Mouse (Mus musculus): Measurements from ENCODE around the gene Hoxa7. TPM values are rescaled to one million over a fixed set of nuclear protein-coding genes. Genes with fewer than 3 reads are reported as not detected.

The Hoxa7 gene
- polyA plus RNA-seq, 1 experiment: 1.4 TPM

DNA sequence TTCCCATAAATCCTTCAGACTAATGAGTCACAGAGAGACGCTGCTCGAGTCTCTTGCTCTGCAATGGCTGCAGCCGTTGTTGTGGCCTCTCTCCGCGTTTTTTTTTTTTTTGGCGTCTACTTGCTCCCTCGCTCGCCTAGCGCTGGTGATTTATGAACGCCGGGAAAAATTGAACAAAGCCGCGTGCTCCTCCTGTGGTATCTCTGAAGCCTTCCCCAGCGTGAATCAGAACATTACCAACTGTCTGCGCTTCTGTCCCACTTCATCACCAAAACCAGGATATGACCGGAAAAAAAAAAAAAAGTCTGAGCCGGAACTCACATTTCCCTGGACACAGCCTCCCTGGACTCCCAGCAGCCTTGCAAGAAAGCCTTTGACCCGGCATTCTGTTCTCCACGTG lies 36.4 kb downstream of the Hoxa7 start:
- Histone ChIP-seq H3K36me3 (ENCODE audit: control insufficient read depth, insufficient read depth, low read length, poor library complexity, severe bottlenecking) (no peaks in the 10 kb centered on the region), H3K4me3 (ENCODE audit: low read depth, low read length) (no peak overlapping the region), H3K4me1 (ENCODE audit: control insufficient read depth, insufficient read depth, low read length) (no peaks in the 10 kb centered on the region), H3K9me3 (replicated peaks; ENCODE audit: control insufficient read depth, insufficient read depth, low read length, poor library complexity, severe bottlenecking) (no peaks in the 10 kb centered on the region), H3K27ac (ENCODE audit: insufficient read depth, low read length) (no peak overlapping the region), H3K9ac (ENCODE audit: low read depth, poor library complexity, severe bottlenecking) (no peak overlapping the region), H3K27me3 (ENCODE audit: control insufficient read depth, insufficient read depth, low read length, poor library complexity, severe bottlenecking) (peaks cover 13% of the 10 kb centered on the region)
- TF ChIP-seq CTCF (IDR thresholded peaks at IDR 0.05; ENCODE audit: low read depth, low read length): no peak
- TF ChIP-seq POLR2A (IDR thresholded peaks at IDR 0.05; ENCODE audit: insufficient read depth, low read length): no peak
- no peak for TF ChIP-seq EP300 (IDR thresholded peaks at IDR 0.05; ENCODE audit: insufficient read depth, low read depth, low read length)

DNA sequence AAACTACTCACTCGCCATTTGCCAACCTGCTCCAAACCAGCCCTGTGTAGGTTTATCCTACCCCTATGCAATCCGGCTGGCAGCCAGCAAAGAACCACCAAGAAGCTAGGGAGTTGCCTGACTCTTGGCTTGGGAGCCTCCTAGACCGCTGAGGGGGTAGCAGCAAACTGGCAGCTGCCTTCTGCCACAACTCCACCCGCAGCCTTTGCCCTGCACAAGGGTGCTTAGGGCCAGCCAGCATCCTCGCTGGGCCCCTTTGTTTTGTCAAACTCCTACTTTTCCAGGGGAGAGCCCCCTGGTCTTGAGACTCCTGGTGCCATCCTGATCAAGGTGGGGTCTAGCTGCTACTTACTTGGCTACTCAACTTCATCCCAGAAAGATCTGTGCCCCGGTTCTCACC lies 37.0 kb downstream of the Hoxa7 start:
- Histone ChIP-seq H3K9me3 (replicated peaks; ENCODE audit: control insufficient read depth, insufficient read depth, low read length, poor library complexity, severe bottlenecking) (no peaks in the 10 kb centered on the region), H3K27ac (ENCODE audit: insufficient read depth, low read length) (no peak overlapping the region), H3K4me3 (ENCODE audit: low read depth, low read length) (no peak overlapping the region), H3K36me3 (ENCODE audit: control insufficient read depth, insufficient read depth, low read length, poor library complexity, severe bottlenecking) (no peaks in the 10 kb centered on the region), H3K27me3 (ENCODE audit: control insufficient read depth, insufficient read depth, low read length, poor library complexity, severe bottlenecking) (peaks cover 17% of the 10 kb centered on the region), H3K4me1 (ENCODE audit: control insufficient read depth, insufficient read depth, low read length) (no peaks in the 10 kb centered on the region), H3K9ac (ENCODE audit: low read depth, poor library complexity, severe bottlenecking) (no peak overlapping the region)
- TF ChIP-seq EP300 (IDR thresholded peaks at IDR 0.05; ENCODE audit: insufficient read depth, low read depth, low read length) (no peak), POLR2A (IDR thresholded peaks at IDR 0.05; ENCODE audit: insufficient read depth, low read length) (no peak), CTCF (IDR thresholded peaks at IDR 0.05; ENCODE audit: low read depth, low read length) (no peak)

DNA sequence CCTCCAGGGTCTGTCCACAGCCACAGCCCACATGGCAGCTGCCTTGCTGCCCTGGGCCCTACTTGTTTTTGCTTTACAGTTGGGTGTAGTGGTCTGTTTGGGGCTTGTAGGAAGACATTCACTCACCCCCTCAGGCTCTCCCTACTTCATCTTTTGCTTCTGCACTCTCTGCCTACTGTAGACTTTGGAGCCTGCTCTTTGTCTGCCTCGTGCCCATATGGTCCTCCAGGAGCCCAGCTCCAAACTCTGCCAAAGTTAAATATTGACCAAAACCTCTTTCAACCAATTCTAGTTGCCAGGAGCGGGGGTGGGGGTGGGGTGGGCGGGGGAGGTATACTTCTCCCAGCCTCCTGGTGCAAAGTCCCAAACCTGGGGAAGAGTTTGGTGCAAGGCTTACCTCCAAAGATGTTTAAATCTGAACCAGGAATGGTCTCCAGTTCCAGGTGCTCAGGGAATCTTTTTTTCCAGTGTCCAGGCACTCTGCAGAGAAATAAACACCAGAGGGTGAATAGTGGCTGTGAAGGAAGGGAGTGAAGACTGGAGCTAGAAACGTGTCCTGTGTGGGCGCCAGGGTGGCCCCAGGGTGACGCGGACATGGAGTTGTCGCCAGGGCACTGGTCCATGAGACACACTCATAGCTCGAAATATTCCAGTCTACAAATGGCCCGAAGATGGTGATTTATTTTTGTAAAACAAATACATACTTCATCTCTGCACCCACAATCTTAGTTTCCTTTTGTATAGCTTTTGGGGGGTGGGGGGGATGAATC lies 38.2 kb downstream of the Hoxa7 start:
- Histone ChIP-seq H3K9ac (ENCODE audit: low read depth, poor library complexity, severe bottlenecking) (no peak overlapping the region), H3K9me3 (replicated peaks; ENCODE audit: control insufficient read depth, insufficient read depth, low read length, poor library complexity, severe bottlenecking) (no peaks in the 10 kb centered on the region), H3K36me3 (ENCODE audit: control insufficient read depth, insufficient read depth, low read length, poor library complexity, severe bottlenecking) (no peaks in the 10 kb centered on the region), H3K4me3 (ENCODE audit: low read depth, low read length) (no peak overlapping the region), H3K4me1 (ENCODE audit: control insufficient read depth, insufficient read depth, low read length) (no peaks in the 10 kb centered on the region), H3K27ac (ENCODE audit: insufficient read depth, low read length) (no peak overlapping the region), H3K27me3 (ENCODE audit: control insufficient read depth, insufficient read depth, low read length, poor library complexity, severe bottlenecking) (peaks cover 13% of the 10 kb centered on the region)
- TF ChIP-seq EP300 (IDR thresholded peaks at IDR 0.05; ENCODE audit: insufficient read depth, low read depth, low read length) (no peak), CTCF (IDR thresholded peaks at IDR 0.05; ENCODE audit: low read depth, low read length) (no peak), POLR2A (IDR thresholded peaks at IDR 0.05; ENCODE audit: insufficient read depth, low read length) (no peak)

GRCm38 (mm10) chr6:52182793-52183192 lies 38.9 kb downstream of the Hoxa7 start:
- H3K9ac ChIP-seq (ENCODE audit: low read depth, poor library complexity, severe bottlenecking): no peak overlapping the region
- H3K4me1 ChIP-seq (ENCODE audit: control insufficient read depth, insufficient read depth, low read length): no peaks in the 10 kb centered on the region
- no peaks in the 10 kb centered on the region for H3K36me3 ChIP-seq (ENCODE audit: control insufficient read depth, insufficient read depth, low read length, poor library complexity, severe bottlenecking)
- peaks cover 19% of the 10 kb centered on the region for H3K27me3 ChIP-seq (ENCODE audit: control insufficient read depth, insufficient read depth, low read length, poor library complexity, severe bottlenecking)
- no peak overlapping the region for H3K4me3 ChIP-seq (ENCODE audit: low read depth, low read length)
- H3K9me3 ChIP-seq (replicated peaks; ENCODE audit: control insufficient read depth, insufficient read depth, low read length, poor library complexity, severe bottlenecking): no peaks in the 10 kb centered on the region
- no peak overlapping the region for H3K27ac ChIP-seq (ENCODE audit: insufficient read depth, low read length)
- TF ChIP-seq POLR2A (IDR thresholded peaks at IDR 0.05; ENCODE audit: insufficient read depth, low read length) (no peak), EP300 (IDR thresholded peaks at IDR 0.05; ENCODE audit: insufficient read depth, low read depth, low read length) (no peak), CTCF (IDR thresholded peaks at IDR 0.05; ENCODE audit: low read depth, low read length) (no peak)

DNA sequence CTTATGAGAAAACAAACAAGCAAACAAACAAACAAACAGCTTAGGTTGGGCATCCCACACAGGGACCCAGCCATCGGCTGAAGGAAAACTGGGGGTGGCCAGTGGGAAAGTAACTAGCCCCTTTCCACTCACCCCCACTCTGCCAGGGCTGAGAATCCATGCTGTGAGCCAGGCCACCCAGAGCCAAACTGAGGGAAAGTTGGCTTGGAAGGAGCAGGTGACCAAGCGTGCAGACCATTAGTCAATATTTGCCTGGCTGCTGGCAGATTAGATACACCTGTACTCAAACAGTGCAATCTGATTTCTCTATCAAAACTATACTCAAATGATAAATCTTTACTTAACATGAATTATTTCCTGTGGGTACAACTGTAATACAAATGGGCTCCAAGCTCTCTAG lies 39.6 kb downstream of the Hoxa7 start:
- no peak overlapping the region for H3K27ac ChIP-seq (ENCODE audit: insufficient read depth, low read length)
- no peak overlapping the region for H3K4me3 ChIP-seq (ENCODE audit: low read depth, low read length)
- no peaks in the 10 kb centered on the region for H3K4me1 ChIP-seq (ENCODE audit: control insufficient read depth, insufficient read depth, low read length)
- TF ChIP-seq EP300 (IDR thresholded peaks at IDR 0.05; ENCODE audit: insufficient read depth, low read depth, low read length) (no peak), CTCF (IDR thresholded peaks at IDR 0.05; ENCODE audit: low read depth, low read length) (no peak), POLR2A (IDR thresholded peaks at IDR 0.05; ENCODE audit: insufficient read depth, low read length) (no peak)
- H3K9me3 ChIP-seq (replicated peaks; ENCODE audit: control insufficient read depth, insufficient read depth, low read length, poor library complexity, severe bottlenecking): no peaks in the 10 kb centered on the region
- H3K9ac ChIP-seq (ENCODE audit: low read depth, poor library complexity, severe bottlenecking): no peak overlapping the region
- no peaks in the 10 kb centered on the region for H3K36me3 ChIP-seq (ENCODE audit: control insufficient read depth, insufficient read depth, low read length, poor library complexity, severe bottlenecking)
- H3K27me3 ChIP-seq (ENCODE audit: control insufficient read depth, insufficient read depth, low read length, poor library complexity, severe bottlenecking): peaks cover 24% of the 10 kb centered on the region

GRCm38 (mm10) chr6:52180726-52181125 lies 40.9 kb downstream of the Hoxa7 start:
- H3K4me3 ChIP-seq (ENCODE audit: low read depth, low read length): no peak overlapping the region
- H3K36me3 ChIP-seq (ENCODE audit: control insufficient read depth, insufficient read depth, low read length, poor library complexity, severe bottlenecking): no peaks in the 10 kb centered on the region
- H3K27me3 ChIP-seq (ENCODE audit: control insufficient read depth, insufficient read depth, low read length, poor library complexity, severe bottlenecking): peaks cover 34% of the 10 kb centered on the region
- no peaks in the 10 kb centered on the region for H3K4me1 ChIP-seq (ENCODE audit: control insufficient read depth, insufficient read depth, low read length)
- H3K9me3 ChIP-seq (replicated peaks; ENCODE audit: control insufficient read depth, insufficient read depth, low read length, poor library complexity, severe bottlenecking): no peaks in the 10 kb centered on the region
- no peak overlapping the region for H3K27ac ChIP-seq (ENCODE audit: insufficient read depth, low read length)
- no peak overlapping the region for H3K9ac ChIP-seq (ENCODE audit: low read depth, poor library complexity, severe bottlenecking)
- no peak for TF ChIP-seq POLR2A (IDR thresholded peaks at IDR 0.05; ENCODE audit: insufficient read depth, low read length)
- TF ChIP-seq CTCF (IDR thresholded peaks at IDR 0.05; ENCODE audit: low read depth, low read length): no peak
- TF ChIP-seq EP300 (IDR thresholded peaks at IDR 0.05; ENCODE audit: insufficient read depth, low read depth, low read length): no peak
